Mouse (Mus musculus) adrenal gland, postnatal 14 days (tissue): ENCODE data around the gene Olfr1022. TPM values are rescaled to one million over a fixed set of nuclear protein-coding genes. Genes with fewer than 3 reads are reported as not detected.

Source experiments
- DNase-seq: peaks from one replicate; pipeline ENCODE4 v3.0.0; 2021; ENCODE audit warnings: mixed read lengths
- long read RNA-seq, 2 experiments: library from polyadenylated mRNA; stranded (forward); transcript quantifications; one replicate each; pipeline ENCODE4 v2.0.0; 2021
- total RNA-seq: library from RNA; stranded (reverse); gene quantifications from 2 replicates; pipeline ENCODE4 v1.2.3, GENCODE M21; 2021

The Olfr1022 gene
- not detected in 2 replicates for total RNA-seq
- long read RNA-seq, experiment 1, result 0 reads
- long read RNA-seq, experiment 2, result 0 reads

DNA sequence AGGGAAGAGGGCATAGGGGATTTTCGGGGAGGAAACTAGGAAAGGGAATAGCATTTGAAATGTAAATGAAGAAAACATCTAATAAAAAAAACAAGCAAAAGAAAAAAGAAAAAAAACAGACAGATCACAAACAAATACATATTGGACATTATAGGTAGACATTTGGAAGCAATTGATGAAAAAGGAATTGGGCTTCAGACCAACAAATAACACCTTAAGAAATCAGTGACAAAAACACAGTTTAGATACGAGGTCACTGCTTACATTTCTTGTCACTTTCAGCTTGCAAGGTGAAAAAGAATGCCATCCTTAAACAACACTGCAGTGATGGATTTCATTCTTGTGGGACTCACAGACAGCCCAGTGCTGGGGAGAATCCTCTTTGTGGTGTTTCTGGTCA is at the start of gene Olfr1022:
Olfr1022 (plus strand) TSS at position 301 of the 400 bp plus-strand sequence.
- no peak for DNase-seq

- DNase-seq, result no peak
These were observed 23.0 kb upstream of the Olfr1022 start, which contains the start of gene Olfr1019 for GRCm38 (mm10) chr2:85845383-85845782. Gene Olfr1019 (minus strand): TSS chr2:85845483.

DNA sequence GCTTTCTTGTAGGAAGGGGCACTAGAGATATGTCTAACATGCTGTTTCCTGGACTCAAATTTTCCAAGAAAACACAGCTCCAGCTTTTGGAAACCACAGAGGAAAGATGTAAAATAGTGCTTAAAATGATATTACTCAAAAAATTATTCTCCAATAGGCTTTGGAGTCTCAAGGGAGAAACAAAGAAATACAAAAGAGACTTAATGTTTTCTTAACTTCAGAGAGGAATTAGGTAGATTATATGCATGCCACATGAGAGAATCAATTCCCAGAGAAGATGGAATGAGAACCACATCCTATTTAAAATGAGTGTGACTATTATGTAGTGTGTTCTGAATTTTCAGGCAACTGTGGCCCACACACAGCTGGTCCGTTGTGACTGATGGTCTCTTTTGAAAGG is 21.7 kb upstream of the Olfr1022 start, which contains the start of gene Olfr1020:
Olfr1020 (plus strand) TSS at position 301 of the 400 bp plus-strand sequence.
- DNase-seq, result no peak

DNA sequence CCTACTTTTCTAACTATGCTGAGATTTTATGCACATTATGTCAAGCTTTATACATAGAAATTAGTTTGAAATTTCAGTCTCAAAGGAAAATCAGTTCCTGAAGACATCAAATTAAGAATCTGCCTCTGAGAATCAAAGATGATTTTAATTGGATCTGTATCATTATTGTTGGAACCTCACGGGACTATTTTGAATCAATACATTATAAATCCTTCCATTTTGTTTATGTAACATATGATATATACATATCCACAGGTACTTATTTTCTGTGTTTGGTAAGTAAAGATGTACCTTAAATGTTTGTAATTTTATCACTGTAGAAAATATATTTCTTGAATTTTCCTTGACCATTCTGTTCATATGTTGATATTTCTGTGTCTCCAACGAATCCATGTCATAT is 16.9 kb downstream of the Olfr1022 start, which contains the start of gene Olfr1023:
Olfr1023 (plus strand) TSS at position 301 of the 400 bp plus-strand sequence.
- no peak for DNase-seq

- DNase-seq, result no peak
These were observed 36.6 kb downstream of the Olfr1022 start, which contains the start of gene Olfr1024 for GRCm38 (mm10) chr2:85904952-85905351. Gene Olfr1024 (minus strand): TSS chr2:85905052.

DNA sequence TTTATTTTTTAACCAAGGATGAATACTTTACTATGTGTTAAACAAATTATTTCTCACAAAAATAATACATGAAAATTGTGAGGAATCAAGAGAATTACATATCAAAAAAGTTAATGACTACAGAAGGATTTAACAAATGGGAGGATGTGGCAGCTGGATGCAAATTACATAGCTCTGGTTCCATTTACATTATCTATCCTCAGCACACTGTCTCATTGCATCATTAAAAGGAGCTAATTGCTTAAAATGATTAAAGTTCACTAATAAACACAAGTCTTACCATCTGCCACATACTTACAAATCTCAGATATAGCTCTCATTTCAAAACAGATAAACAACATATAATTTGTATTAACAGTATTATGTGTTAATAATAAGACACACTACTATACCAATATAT is 44.8 kb downstream of the Olfr1022 start:
- DNase-seq, result no peak

GRCm38 (mm10) chr2:85914893-85915292 is 46.5 kb downstream of the Olfr1022 start, which contains the start of gene Olfr1025-ps1:
Gene Olfr1025-ps1 (plus strand): TSS chr2:85915193.
- no peak for DNase-seq

Other genes starting within 250 kb of the Olfr1022 start
- not detected in 2 replicates for gene Olfr1002, start 217.9 kb upstream of the Olfr1022 start, total RNA-seq
- not detected in 2 replicates for gene Olfr154, start 204.1 kb upstream of the Olfr1022 start, total RNA-seq
- gene Olfr1006, start 189.8 kb upstream of the Olfr1022 start, total RNA-seq, result not detected in 2 replicates
- not detected in 2 replicates for gene Olfr1008, start 179.2 kb upstream of the Olfr1022 start, total RNA-seq
- gene Olfr1009, start 153.2 kb upstream of the Olfr1022 start, total RNA-seq, result 0.22 TPM in 1 of 2 replicates, not detected in the other
- not detected in 2 replicates for gene Olfr1012, start 105.8 kb upstream of the Olfr1022 start, total RNA-seq
- gene Olfr1013, start 101.5 kb upstream of the Olfr1022 start, total RNA-seq, result 0.11 TPM in 1 of 2 replicates, not detected in the other
- not detected in 2 replicates for gene Olfr1014, start 95.9 kb upstream of the Olfr1022 start, total RNA-seq
- not detected in 2 replicates for gene Olfr1015, start 86.6 kb upstream of the Olfr1022 start, total RNA-seq
- not detected in 2 replicates for gene Olfr1016, start 66.0 kb upstream of the Olfr1022 start, total RNA-seq
- not detected in 2 replicates for gene Olfr1018, start 50.1 kb upstream of the Olfr1022 start, total RNA-seq
- gene Olfr1019, start 23.1 kb upstream of the Olfr1022 start, total RNA-seq, result not detected in 2 replicates
- not detected in 2 replicates for gene Olfr1020, start 21.6 kb upstream of the Olfr1022 start, total RNA-seq
- not detected in 2 replicates for gene Olfr1023, start 17.0 kb downstream of the Olfr1022 start, total RNA-seq
- gene Olfr1024, start 36.5 kb downstream of the Olfr1022 start, total RNA-seq, result not detected in 2 replicates
- gene Olfr1025-ps1, start 46.6 kb downstream of the Olfr1022 start, total RNA-seq, result not detected in 2 replicates
- not detected in 2 replicates for gene Olfr1026, start 53.0 kb downstream of the Olfr1022 start, total RNA-seq
- gene Olfr1028, start 81.8 kb downstream of the Olfr1022 start, total RNA-seq, result not detected in 2 replicates
- not detected in 2 replicates for gene Olfr1029, start 105.3 kb downstream of the Olfr1022 start, total RNA-seq
- not detected in 2 replicates for gene Olfr1030, start 110.7 kb downstream of the Olfr1022 start, total RNA-seq
- not detected in 2 replicates for gene Olfr1031, start 121.7 kb downstream of the Olfr1022 start, total RNA-seq
- not detected in 2 replicates for gene Olfr1032, start 136.9 kb downstream of the Olfr1022 start, total RNA-seq
- 3.3 and 6.6 TPM in 2 replicates for gene Olfr1033, start 152.0 kb downstream of the Olfr1022 start, total RNA-seq
- gene Olfr1034, start 177.3 kb downstream of the Olfr1022 start, total RNA-seq, result 0.11 and 0.33 TPM in 2 replicates
- gene Olfr1036, start 205.4 kb downstream of the Olfr1022 start, total RNA-seq, result not detected in 2 replicates
- not detected in 2 replicates for gene Olfr1037, start 218.8 kb downstream of the Olfr1022 start, total RNA-seq